Mouse (Mus musculus) stomach, postnatal 0 days (tissue): Measurements from ENCODE around the gene Cars.

Experiments used
- CTCF ChIP-seq: IDR thresholded peaks from 2 replicates; pipeline ENCODE4 v1.5.1; 2016; ENCODE audit warnings: antibody characterized with exemption, low read depth, mild to moderate bottlenecking, moderate library complexity
- EP300 ChIP-seq: optimal IDR thresholded peaks from 2 replicates; pipeline ENCODE3; 2016; ENCODE audit warnings: antibody characterized with exemption

- TF ChIP-seq CTCF (no peak), EP300 (no peak)
These were observed 28.6 kb upstream of the Cars start, which contains the start of gene Tnfrsf26 for GRCm38 (mm10) chr7:143628540-143628939.
